Mouse (Mus musculus) embryonic fibroblast, embryonic 13.5 days (primary cell): ENCODE results near the gene Ccnq.

Source experiments
- CTCF ChIP-seq: IDR thresholded peaks from 2 replicates; pipeline ENCODE4 v1.5.1; 2011; ENCODE audit warnings: mild to moderate bottlenecking, control low read depth, low read length, moderate library complexity, borderline replicate concordance; ENCODE audit not compliant: insufficient read depth
- POLR2A ChIP-seq: IDR thresholded peaks from 2 replicates; pipeline ENCODE4 v1.6.1; 2011; ENCODE audit warnings: low read depth, mild to moderate bottlenecking, control low read depth, low read length, moderate library complexity

- TF ChIP-seq CTCF (no peak), POLR2A (no peak)
These were observed 18.9 kb upstream of the Ccnq start for GRCm38 (mm10) chr11:78770436-78770835.
